Mouse (Mus musculus): Measurements from ENCODE around the gene Dlgap3. TPM values are rescaled to one million over a fixed set of nuclear protein-coding genes. Genes with fewer than 3 reads are reported as not detected.

Gene Dlgap3
- polyA plus RNA-seq, 1 experiment from 2014 or later = 0.40 TPM

GRCm38 (mm10) chr4:127177961-127178360, 9.0 kb downstream of the Dlgap3 start:
- Histone ChIP-seq H3K27ac (no peak overlapping the region), H3K9me3 (replicated peaks) (no peaks in the 10 kb centered on the region), H3K36me3 (no peaks in the 10 kb centered on the region), H3K9ac (no peak overlapping the region), H3K27me3 (peaks cover 44% of the 10 kb centered on the region), H3K4me2 (no peak overlapping the region), H3K4me1 (replicated peaks) (no peaks in the 10 kb centered on the region), H3K4me3 (no peak overlapping the region)
- 71% methylated on average over 11 of the region's 11 CpGs for WGBS
- ATAC-seq (replicated peaks; ENCODE audit: insufficient number of reproducible peaks, insufficient read depth, low FRiP score, low read depth) = no peak

GRCm38 (mm10) chr4:127178671-127179070, 9.7 kb downstream of the Dlgap3 start:
- Histone ChIP-seq H3K9ac (no peak overlapping the region), H3K27me3 (peaks cover 39% of the 10 kb centered on the region), H3K4me2 (no peak overlapping the region), H3K4me3 (no peak overlapping the region), H3K9me3 (replicated peaks) (no peaks in the 10 kb centered on the region), H3K4me1 (replicated peaks) (no peaks in the 10 kb centered on the region), H3K36me3 (no peaks in the 10 kb centered on the region), H3K27ac (no peak overlapping the region)
- WGBS = 49% methylated on average over 9 of the region's 9 CpGs
- no peak for ATAC-seq (replicated peaks; ENCODE audit: insufficient number of reproducible peaks, insufficient read depth, low FRiP score, low read depth)

GRCm38 (mm10) chr4:127179469-127180449, 10.8 kb downstream of the Dlgap3 start:
- Histone ChIP-seq H3K27me3 (peaks cover 39% of the 10 kb centered on the region), H3K4me1 (replicated peaks) (no peaks in the 10 kb centered on the region), H3K4me3 (no peak overlapping the region), H3K4me2 (no peak overlapping the region), H3K9me3 (replicated peaks) (no peaks in the 10 kb centered on the region), H3K36me3 (no peaks in the 10 kb centered on the region), H3K27ac (no peak overlapping the region), H3K9ac (no peak overlapping the region)
- 12% methylated on average over 18 of the region's 19 CpGs for whole genome bisulfite sequencing
- no peak for ATAC-seq (replicated peaks; ENCODE audit: insufficient number of reproducible peaks, insufficient read depth, low FRiP score, low read depth)

- Histone ChIP-seq H3K9ac (no peak overlapping the region), H3K27ac (no peak overlapping the region), H3K4me1 (replicated peaks) (no peaks in the 10 kb centered on the region), H3K9me3 (replicated peaks) (no peaks in the 10 kb centered on the region), H3K4me2 (no peak overlapping the region), H3K27me3 (peaks cover 36% of the 10 kb centered on the region), H3K4me3 (no peak overlapping the region), H3K36me3 (no peaks in the 10 kb centered on the region)
- WGBS = 68% methylated on average over 3 of the region's 3 CpGs
- no peak for ATAC-seq (replicated peaks; ENCODE audit: insufficient number of reproducible peaks, insufficient read depth, low FRiP score, low read depth)
These were observed 11.4 kb downstream of the Dlgap3 start for GRCm38 (mm10) chr4:127180450-127180840.

GRCm38 (mm10) chr4:127181010-127181409, 12.0 kb downstream of the Dlgap3 start:
- Histone ChIP-seq H3K36me3 (no peaks in the 10 kb centered on the region), H3K9ac (no peak overlapping the region), H3K9me3 (replicated peaks) (no peaks in the 10 kb centered on the region), H3K4me2 (no peak overlapping the region), H3K27me3 (peaks cover 36% of the 10 kb centered on the region), H3K4me1 (replicated peaks) (no peaks in the 10 kb centered on the region), H3K4me3 (no peak overlapping the region), H3K27ac (no peak overlapping the region)
- no peak for ATAC-seq (replicated peaks; ENCODE audit: insufficient number of reproducible peaks, insufficient read depth, low FRiP score, low read depth)
- WGBS = 82% methylated on average over 9 of the region's 9 CpGs

GRCm38 (mm10) chr4:127183867-127184266, 14.9 kb downstream of the Dlgap3 start:
- Histone ChIP-seq H3K4me2 (no peak overlapping the region), H3K27ac (no peak overlapping the region), H3K36me3 (no peaks in the 10 kb centered on the region), H3K4me3 (no peak overlapping the region), H3K4me1 (replicated peaks) (no peaks in the 10 kb centered on the region), H3K27me3 (peaks cover 15% of the 10 kb centered on the region), H3K9me3 (replicated peaks) (no peaks in the 10 kb centered on the region), H3K9ac (no peak overlapping the region)
- WGBS = 74% methylated on average over 5 of the region's 5 CpGs
- ATAC-seq (replicated peaks; ENCODE audit: insufficient number of reproducible peaks, insufficient read depth, low FRiP score, low read depth) = no peak

- no peak overlapping the region for H3K9ac ChIP-seq
- no peaks in the 10 kb centered on the region for H3K9me3 ChIP-seq (replicated peaks)
- no peak overlapping the region for H3K4me2 ChIP-seq
- no peak overlapping the region for H3K27ac ChIP-seq
- no peak overlapping the region for H3K4me3 ChIP-seq
- no peaks in the 10 kb centered on the region for H3K36me3 ChIP-seq
- WGBS = 80% methylated on average over 6 of the region's 6 CpGs
- no peak for ATAC-seq (replicated peaks; ENCODE audit: insufficient number of reproducible peaks, insufficient read depth, low FRiP score, low read depth)
- no peaks in the 10 kb centered on the region for H3K27me3 ChIP-seq
- H3K4me1 ChIP-seq (replicated peaks) = peaks cover 4% of the 10 kb centered on the region; the same call in 1 of the 2 replicates
These were observed 21.9 kb downstream of the Dlgap3 start for GRCm38 (mm10) chr4:127190921-127191320.

- no peak for ATAC-seq (replicated peaks; ENCODE audit: insufficient number of reproducible peaks, insufficient read depth, low FRiP score, low read depth)
- H3K27ac ChIP-seq = no peak overlapping the region
- H3K36me3 ChIP-seq = no peaks in the 10 kb centered on the region
- no peak overlapping the region for H3K4me3 ChIP-seq
- H3K4me1 ChIP-seq (replicated peaks) = peaks cover 4% of the 10 kb centered on the region; the same call in 1 of the 2 replicates
- 68% methylated on average over 8 of the region's 8 CpGs for WGBS
- no peaks in the 10 kb centered on the region for H3K9me3 ChIP-seq (replicated peaks)
- no peak overlapping the region for H3K4me2 ChIP-seq
- no peak overlapping the region for H3K9ac ChIP-seq
- H3K27me3 ChIP-seq = 0 out of 2 replicates have a peak, but pooled peaks cover 4% of the 10 kb centered on the region
These were observed 23.7 kb downstream of the Dlgap3 start for GRCm38 (mm10) chr4:127192704-127193103.

- Histone ChIP-seq H3K27me3 (0 out of 2 replicates have a peak, but pooled peaks cover 4% of the 10 kb centered on the region), H3K9ac (no peak overlapping the region), H3K36me3 (no peaks in the 10 kb centered on the region), H3K4me3 (no peak overlapping the region), H3K4me2 (no peak overlapping the region), H3K9me3 (replicated peaks) (no peaks in the 10 kb centered on the region), H3K27ac (no peak overlapping the region), H3K4me1 (replicated peaks) (peaks cover 4% of the 10 kb centered on the region; the same call in 1 of the 2 replicates)
- ATAC-seq (replicated peaks; ENCODE audit: insufficient number of reproducible peaks, insufficient read depth, low FRiP score, low read depth) = no peak
- WGBS = 49% methylated on average over 14 of the region's 14 CpGs
These were observed 24.6 kb downstream of the Dlgap3 start for GRCm38 (mm10) chr4:127193378-127194155.

- Histone ChIP-seq H3K4me3 (no peak overlapping the region), H3K4me1 (replicated peaks) (peaks cover 4% of the 10 kb centered on the region; the same call in 1 of the 2 replicates), H3K9ac (no peak overlapping the region), H3K27me3 (peaks cover 7% of the 10 kb centered on the region; the same call in 1 of the 2 replicates), H3K4me2 (no peak overlapping the region), H3K36me3 (no peaks in the 10 kb centered on the region), H3K9me3 (replicated peaks) (no peaks in the 10 kb centered on the region), H3K27ac (no peak overlapping the region)
- WGBS = 85% methylated on average over 25 of the region's 25 CpGs
- ATAC-seq (replicated peaks; ENCODE audit: insufficient number of reproducible peaks, insufficient read depth, low FRiP score, low read depth) = no peak
These were observed 25.7 kb downstream of the Dlgap3 start for GRCm38 (mm10) chr4:127194477-127195269.

GRCm38 (mm10) chr4:127198609-127199008, 29.6 kb downstream of the Dlgap3 start:
- ATAC-seq (replicated peaks; ENCODE audit: insufficient number of reproducible peaks, insufficient read depth, low FRiP score, low read depth) = no peak
- Histone ChIP-seq H3K4me3 (no peak overlapping the region), H3K27me3 (peaks cover 7% of the 10 kb centered on the region; the same call in 1 of the 2 replicates), H3K4me1 (replicated peaks) (peaks cover 14% of the 10 kb centered on the region), H3K9ac (no peak overlapping the region), H3K27ac (no peak overlapping the region), H3K36me3 (no peaks in the 10 kb centered on the region), H3K9me3 (replicated peaks) (no peaks in the 10 kb centered on the region), H3K4me2 (no peak overlapping the region)
- 48% methylated on average over 6 of the region's 6 CpGs for WGBS

All from heart, embryonic 15.5 days (tissue).